Mouse (Mus musculus): Measurements from ENCODE around the gene Kdm5a. TPM values are rescaled to one million over a fixed set of nuclear protein-coding genes. Genes with fewer than 3 reads are reported as not detected.

The Kdm5a gene
- total RNA-seq, 2 experiments from 2014 or later: 31.4 to 33.9 TPM

Other genes starting within 250 kb of the Kdm5a start
- gene D330020A13Rik, start 69.8 kb upstream of the Kdm5a start, total RNA-seq (2021): not detected
- under 1 TPM; 0.27 to 0.39 TPM for gene B4galnt3, start 69.6 kb upstream of the Kdm5a start, total RNA-seq (2021)
- gene Ccdc77, start 250 bp downstream of the Kdm5a start, total RNA-seq (2021): 1 to 10 TPM; 4.1 to 5.8 TPM
- 1 to 10 TPM; 2.9 to 3.5 TPM for gene Il17ra, start 99.1 kb downstream of the Kdm5a start, total RNA-seq (2021)
- not detected for gene Tmem121b, start 129.7 kb downstream of the Kdm5a start, total RNA-seq (2021)
- 10 to 100 TPM; 17.7 to 22.2 TPM for gene Hdhd5, start 167.2 kb downstream of the Kdm5a start, total RNA-seq (2021)